Mouse (Mus musculus) layer of hippocampus, adult 18-20 months (tissue): Measurements from ENCODE around the gene Parl. TPM values are rescaled to one million over a fixed set of nuclear protein-coding genes. Genes with fewer than 3 reads are reported as not detected.

Source experiments
- DNase-seq, 2 experiments: peaks; one replicate each; pipeline ENCODE4 v3.0.0; 2022; ENCODE audit warnings: low spot score in 2 of 2
- total RNA-seq, 2 experiments: library from RNA; stranded (reverse); gene quantifications; 2 replicates each; pipeline ENCODE4 v1.2.3; 2021

Gene Parl
- total RNA-seq, 2 experiments from 2014 or later: 55.9 to 56.3 TPM

- DNase-seq: no peak
Observed at GRCm38 (mm10) chr16:20238646-20239045, 63.5 kb downstream of the Parl start.

- DNase-seq: peak in 1 of 2 experiments; percentile 64
Observed at GRCm38 (mm10) chr16:20237426-20237825, 64.8 kb downstream of the Parl start.

DNA sequence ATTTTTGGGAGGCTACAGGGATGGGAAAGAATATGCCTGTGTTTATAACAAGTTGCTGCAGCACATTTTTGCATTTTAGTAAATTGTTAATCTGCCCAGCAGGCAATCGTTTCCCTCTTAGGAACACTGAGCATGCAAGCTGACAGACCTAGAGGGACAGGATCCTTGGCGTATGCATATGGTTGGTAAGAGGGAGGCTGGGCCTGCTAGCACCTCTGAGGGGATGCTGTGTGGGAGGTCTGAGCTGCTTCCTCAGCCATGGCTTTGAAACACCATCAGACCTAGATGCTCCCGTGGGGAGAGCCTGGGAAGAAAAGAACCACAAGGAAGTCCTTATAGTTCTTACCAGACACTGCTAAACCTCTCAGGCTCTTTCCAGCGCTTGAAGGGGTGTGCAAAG is 67.8 kb downstream of the Parl start:
- DNase-seq: peak in 1 of 2 experiments; percentile 43

Other genes starting within 250 kb of the Parl start
- gene Klhl24, start 204.8 kb downstream of the Parl start, total RNA-seq: 10 to 100 TPM; 78.8 to 79.7 TPM
- 10 to 100 TPM; 34.1 to 36.2 TPM for gene Yeats2, start 161.3 kb downstream of the Parl start, total RNA-seq
- 10 to 100 TPM; 35.3 to 36.3 TPM for gene Map6d1, start 61.0 kb downstream of the Parl start, total RNA-seq
- not detected for gene Cyp2ab1, start 23.0 kb upstream of the Parl start, total RNA-seq
- gene Abcc5, start 124.0 kb upstream of the Parl start, total RNA-seq: 100 to 1,000 TPM; 199 TPM
- gene Eif2b5, start 196.4 kb upstream of the Parl start, total RNA-seq: 10 to 100 TPM; 54.3 to 54.7 TPM
- 10 to 100 TPM; 51.9 to 55.7 TPM for gene Dvl3, start 214.6 kb upstream of the Parl start, total RNA-seq
- gene Ap2m1, start 233.1 kb upstream of the Parl start, total RNA-seq: 100 to 1,000 TPM; 702 to 704 TPM
- gene Abcf3, start 246.2 kb upstream of the Parl start, total RNA-seq: 100 to 1,000 TPM; 100 TPM